Mouse (Mus musculus) hindbrain, embryonic 13.5 days (tissue): ENCODE measurements at regions not wholly inside any gene's neighbourhood (a gene's known extent, or its start where the extent isn't known, plus 50 kb on each side); places are given as distances from the start of the nearest gene placed in this dataset.
A peak's percentile ranks its signal among the peaks of the same experiment; 100 is the strongest.

Experiments used
- ATAC-seq: fragments of 200-750 bp; cut with Nextera tagmentation; 2 replicates; pipeline ENCODE4 v1.8.0; 2017; ENCODE audit warnings: moderate TSS enrichment; ENCODE audit not compliant: low FRiP score
- H3K27ac ChIP-seq: fragments of 300-500 bp; sonication (generic); 2 replicates; pipeline ENCODE4 v1.5.1; 2015; ENCODE audit warnings: inconsistent platforms, mild to moderate bottlenecking, moderate library complexity
- H3K27me3 ChIP-seq: fragments of 300-500 bp; sonication (generic); 2 replicates; pipeline ENCODE4 v1.6.1; 2015; ENCODE audit warnings: mild to moderate bottlenecking, inconsistent platforms
- H3K36me3 ChIP-seq: fragments of 300-500 bp; sonication (generic); 2 replicates; pipeline ENCODE4 v1.6.1; 2015; ENCODE audit warnings: mild to moderate bottlenecking, inconsistent platforms
- H3K4me1 ChIP-seq: fragments of 300-500 bp; sonication (generic); replicated peaks from 2 replicates; pipeline ENCODE4 v1.6.1; 2015; ENCODE audit warnings: inconsistent platforms
- H3K4me2 ChIP-seq: fragments of 300-500 bp; sonication (generic); 2 replicates; pipeline ENCODE4 v1.6.1; 2015; ENCODE audit warnings: inconsistent platforms, mild to moderate bottlenecking, moderate library complexity
- H3K4me3 ChIP-seq: fragments of 300-500 bp; sonication (generic); 2 replicates; pipeline ENCODE4 v1.5.1; 2015; ENCODE audit warnings: mild to moderate bottlenecking, inconsistent platforms
- H3K9ac ChIP-seq: fragments of 300-500 bp; sonication (generic); 2 replicates; pipeline ENCODE4 v1.6.1; 2015; ENCODE audit warnings: mild to moderate bottlenecking, inconsistent platforms
- H3K9me3 ChIP-seq: fragments of 300-500 bp; sonication (generic); 2 replicates; pipeline ENCODE4 v1.6.1; 2016; ENCODE audit warnings: inconsistent platforms
- WGBS: fragments of 180-500 bp; shearing (Covaris S2); methylation state at CpG from one replicate; pipeline ENCODE4 v1.1.7; 2015; 5-methylcytosine and 5-hydroxymethylcytosine counted together

GRCm38 (mm10) chr12:93281816-93282215 lies 1432.9 kb upstream of the Sel1l start:
- Histone ChIP-seq H3K4me3 (no peak overlapping the region), H3K27me3 (no peaks in the 10 kb centered on the region), H3K27ac (no peak overlapping the region), H3K9me3 (no peaks in the 10 kb centered on the region), H3K36me3 (no peaks in the 10 kb centered on the region), H3K4me2 (no peak overlapping the region), H3K4me1 (no peaks in the 10 kb centered on the region), H3K9ac (no peak overlapping the region)
- WGBS = 59% methylated on average over 2 of the region's 2 CpGs
- ATAC-seq = no peak

- Histone ChIP-seq H3K36me3 (no peaks in the 10 kb centered on the region), H3K9me3 (no peaks in the 10 kb centered on the region), H3K4me3 (no peak overlapping the region), H3K4me1 (no peaks in the 10 kb centered on the region), H3K27me3 (no peaks in the 10 kb centered on the region), H3K4me2 (no peak overlapping the region), H3K27ac (no peak overlapping the region), H3K9ac (no peak overlapping the region)
- 78% methylated on average over 2 of the region's 2 CpGs for WGBS
- no peak for ATAC-seq
Measured at GRCm38 (mm10) chr12:93273652-93274051, 1424.7 kb upstream of the Sel1l start.

DNA sequence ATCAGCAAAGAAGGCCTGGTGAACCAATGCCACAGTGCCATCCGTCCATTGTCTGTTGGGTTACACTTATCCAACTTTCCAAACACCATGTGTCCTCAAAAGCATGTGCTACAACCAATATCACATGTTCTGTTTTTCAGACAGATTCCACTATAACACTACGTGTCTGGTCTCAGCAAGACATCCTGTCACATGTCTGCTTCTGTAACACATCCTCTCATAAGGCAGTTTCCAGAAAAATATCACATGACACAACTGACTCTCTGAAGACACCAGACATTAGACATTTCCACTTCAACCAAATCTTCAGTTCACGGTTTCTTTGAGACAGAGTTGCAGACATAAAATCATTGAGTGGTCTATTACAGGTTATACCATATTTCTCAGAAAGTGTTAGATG lies 1381.3 kb upstream of the Sel1l start:
- Histone ChIP-seq H3K9me3 (no peaks in the 10 kb centered on the region), H3K4me3 (no peak overlapping the region), H3K27ac (no peak overlapping the region), H3K4me1 (no peaks in the 10 kb centered on the region), H3K4me2 (no peak overlapping the region), H3K27me3 (no peaks in the 10 kb centered on the region), H3K9ac (no peak overlapping the region), H3K36me3 (no peaks in the 10 kb centered on the region)
- no peak for ATAC-seq
- WGBS = 90% methylated on average over 3 of the region's 3 CpGs

DNA sequence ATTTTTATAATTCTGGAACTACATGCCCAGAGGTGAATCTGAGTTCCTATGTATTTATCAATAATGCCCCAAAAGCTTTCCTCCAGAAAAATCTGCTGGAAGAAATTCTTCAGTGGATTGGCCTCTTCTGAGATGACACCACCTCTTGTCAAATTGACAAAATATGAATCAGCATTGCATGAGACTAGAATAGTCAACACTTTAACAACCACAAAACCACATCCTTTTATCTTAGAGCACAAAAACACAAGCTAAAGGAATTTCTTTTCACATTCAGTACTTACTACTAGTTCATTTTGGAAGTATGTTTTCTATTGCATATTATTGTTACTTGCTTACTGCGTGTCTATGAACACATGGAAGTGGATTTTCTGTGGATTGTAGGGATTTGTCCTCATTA lies 1377.9 kb upstream of the Sel1l start:
- H3K4me1 ChIP-seq = no peaks in the 10 kb centered on the region
- H3K9me3 ChIP-seq = no peaks in the 10 kb centered on the region
- no peak overlapping the region for H3K4me3 ChIP-seq
- no peak overlapping the region for H3K9ac ChIP-seq
- no peak for ATAC-seq
- no peaks in the 10 kb centered on the region for H3K27me3 ChIP-seq
- no peak overlapping the region for H3K27ac ChIP-seq
- WGBS = 95% methylated on average over 1 of the region's 1 CpGs
- no peaks in the 10 kb centered on the region for H3K36me3 ChIP-seq
- H3K4me2 ChIP-seq = no peak overlapping the region

- H3K9me3 ChIP-seq = no peaks in the 10 kb centered on the region
- no peaks in the 10 kb centered on the region for H3K4me1 ChIP-seq
- no peak overlapping the region for H3K27ac ChIP-seq
- no peak overlapping the region for H3K4me3 ChIP-seq
- no peaks in the 10 kb centered on the region for H3K27me3 ChIP-seq
- no peaks in the 10 kb centered on the region for H3K36me3 ChIP-seq
- no peak overlapping the region for H3K9ac ChIP-seq
- no peak overlapping the region for H3K4me2 ChIP-seq
- no peak for ATAC-seq
- WGBS = 66% methylated on average over 6 of the region's 6 CpGs
Measured at GRCm38 (mm10) chr12:93221179-93221922, 1372.4 kb upstream of the Sel1l start.

GRCm38 (mm10) chr12:93207596-93207995 lies 1358.6 kb upstream of the Sel1l start:
- no peak overlapping the region for H3K4me2 ChIP-seq
- no peak overlapping the region for H3K27ac ChIP-seq
- H3K36me3 ChIP-seq = no peaks in the 10 kb centered on the region; the same call in 1 of the 2 replicates
- 79% methylated on average over 3 of the region's 3 CpGs for WGBS
- no peak overlapping the region for H3K4me3 ChIP-seq
- ATAC-seq = no peak
- H3K9ac ChIP-seq = no peak overlapping the region
- H3K4me1 ChIP-seq = no peaks in the 10 kb centered on the region
- H3K27me3 ChIP-seq = no peaks in the 10 kb centered on the region
- no peaks in the 10 kb centered on the region for H3K9me3 ChIP-seq

DNA sequence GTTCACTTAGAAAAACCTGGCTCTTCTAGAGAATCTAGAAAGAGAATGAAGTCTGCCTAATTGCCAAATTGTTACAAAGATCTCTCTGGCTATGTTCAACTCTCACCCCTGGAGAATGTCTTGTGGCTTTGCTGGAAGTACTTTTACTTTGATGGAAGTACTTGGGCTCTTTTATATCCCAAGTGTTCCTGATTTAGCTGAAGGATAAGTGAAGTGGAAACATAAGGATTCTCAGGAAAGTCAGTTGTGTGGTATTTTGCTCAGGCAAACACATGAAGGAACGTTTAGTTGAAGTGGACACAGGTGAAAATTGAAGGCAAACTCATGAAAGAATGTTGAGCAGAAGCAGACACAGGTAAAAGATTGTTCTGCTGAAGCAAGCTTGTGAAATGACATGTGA lies 1340.0 kb upstream of the Sel1l start:
- Histone ChIP-seq H3K27ac (no peak overlapping the region), H3K9me3 (no peaks in the 10 kb centered on the region), H3K27me3 (no peaks in the 10 kb centered on the region), H3K4me3 (no peak overlapping the region), H3K9ac (no peak overlapping the region), H3K36me3 (no peaks in the 10 kb centered on the region), H3K4me1 (no peaks in the 10 kb centered on the region), H3K4me2 (no peak overlapping the region)
- 82% methylated on average over 1 of the region's 1 CpGs for WGBS
- ATAC-seq = no peak

DNA sequence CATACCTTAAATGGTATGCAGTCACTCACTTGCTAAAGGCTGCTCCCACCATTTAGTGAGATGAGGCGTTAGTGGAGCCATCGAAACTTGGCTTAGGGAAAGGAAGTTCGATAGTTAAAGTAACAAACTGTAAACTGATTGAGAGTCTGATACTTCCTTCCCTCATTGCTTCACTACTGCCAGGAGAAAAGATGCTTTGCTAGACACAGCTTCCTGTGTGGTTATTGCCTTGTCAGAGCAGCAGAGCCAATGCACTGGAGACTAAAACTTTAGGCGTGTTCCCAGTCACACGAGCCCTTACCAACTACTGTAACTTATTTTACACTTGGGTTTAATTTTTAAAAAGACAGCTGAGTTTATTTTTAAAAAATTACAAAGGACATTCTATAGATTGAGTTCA lies 1324.8 kb upstream of the Sel1l start:
- Histone ChIP-seq H3K4me1 (no peaks in the 10 kb centered on the region), H3K27ac (no peak overlapping the region), H3K27me3 (no peaks in the 10 kb centered on the region), H3K4me2 (no peak overlapping the region), H3K9me3 (no peaks in the 10 kb centered on the region), H3K36me3 (no peaks in the 10 kb centered on the region), H3K9ac (no peak overlapping the region), H3K4me3 (no peak overlapping the region)
- no peak for ATAC-seq
- 94% methylated on average over 5 of the region's 5 CpGs for WGBS

GRCm38 (mm10) chr12:93160252-93160651 lies 1311.3 kb upstream of the Sel1l start:
- WGBS = 88% methylated on average over 4 of the region's 4 CpGs
- Histone ChIP-seq H3K9ac (no peak overlapping the region), H3K36me3 (no peaks in the 10 kb centered on the region), H3K4me2 (no peak overlapping the region), H3K9me3 (no peaks in the 10 kb centered on the region), H3K4me1 (no peaks in the 10 kb centered on the region), H3K27ac (no peak overlapping the region), H3K27me3 (no peaks in the 10 kb centered on the region), H3K4me3 (no peak overlapping the region)
- no peak for ATAC-seq

DNA sequence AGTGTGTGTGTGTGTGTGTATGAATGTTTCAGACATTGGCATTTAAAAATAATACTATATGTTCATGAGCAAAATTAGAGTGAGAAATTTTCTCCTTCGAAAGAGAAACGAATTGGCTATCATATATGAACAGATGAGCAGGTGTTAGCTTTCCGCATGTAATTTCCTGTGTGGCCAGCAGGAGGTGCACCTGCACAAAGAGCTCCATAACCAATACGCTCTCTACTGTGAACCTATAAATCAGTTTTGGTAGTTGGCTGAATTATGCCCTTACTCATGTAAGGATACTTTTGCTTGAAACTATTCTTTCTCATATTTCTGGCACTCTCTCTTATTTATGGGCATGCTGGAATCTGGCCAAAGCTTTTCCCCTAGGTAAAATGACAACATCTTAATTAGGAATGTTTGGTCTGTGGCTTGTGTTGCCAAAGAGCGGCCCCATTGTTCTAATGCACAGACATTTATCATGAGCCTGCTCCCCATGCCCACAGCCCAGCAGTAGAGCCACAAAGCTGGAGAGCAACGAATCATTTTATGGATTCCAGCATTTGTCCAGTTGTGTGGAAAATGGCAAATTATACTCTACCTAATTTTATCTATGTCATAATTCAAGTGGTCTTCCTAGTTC lies 1303.8 kb upstream of the Sel1l start:
- no peak overlapping the region for H3K27ac ChIP-seq
- peak; percentile 69 for ATAC-seq
- no peaks in the 10 kb centered on the region for H3K9me3 ChIP-seq
- no peaks in the 10 kb centered on the region for H3K27me3 ChIP-seq
- 51% methylated on average over 6 of the region's 6 CpGs for WGBS
- H3K9ac ChIP-seq = no peak overlapping the region
- H3K4me2 ChIP-seq = no peak overlapping the region
- H3K36me3 ChIP-seq = no peaks in the 10 kb centered on the region
- no peaks in the 10 kb centered on the region for H3K4me1 ChIP-seq
- H3K4me3 ChIP-seq = no peak overlapping the region

- no peaks in the 10 kb centered on the region for H3K9me3 ChIP-seq
- H3K4me2 ChIP-seq = no peak overlapping the region
- no peaks in the 10 kb centered on the region for H3K4me1 ChIP-seq
- WGBS = 76% methylated on average over 7 of the region's 7 CpGs
- no peak overlapping the region for H3K4me3 ChIP-seq
- no peak overlapping the region for H3K27ac ChIP-seq
- no peaks in the 10 kb centered on the region for H3K27me3 ChIP-seq
- no peak for ATAC-seq
- no peaks in the 10 kb centered on the region for H3K36me3 ChIP-seq
- 0 out of 2 replicates have a peak overlapping the region, but pooled peaks have one; percentile 53 for H3K9ac ChIP-seq
Measured at GRCm38 (mm10) chr12:93151530-93151929, 1302.6 kb upstream of the Sel1l start.

DNA sequence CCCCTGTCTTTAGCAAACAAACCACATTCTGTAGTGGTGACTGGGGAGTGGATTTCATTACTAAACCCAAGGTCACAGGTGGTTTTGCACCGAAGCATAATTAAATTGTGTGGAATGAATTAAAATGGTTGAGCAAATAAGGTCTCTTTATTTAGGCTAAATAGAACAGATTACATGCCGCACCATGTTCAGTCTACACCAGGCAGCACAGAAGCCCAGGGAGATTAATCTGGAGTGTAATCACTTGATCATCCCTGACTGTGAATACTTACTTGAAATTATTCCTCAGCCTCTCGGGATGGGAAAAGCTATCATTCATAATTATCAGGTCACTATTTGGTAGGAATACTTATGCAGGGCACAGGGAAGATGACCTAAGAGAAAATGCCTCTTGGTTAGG lies 1293.3 kb upstream of the Sel1l start:
- ATAC-seq = peak; percentile 65; the same call in 1 of the 2 replicates
- Histone ChIP-seq H3K4me1 (no peaks in the 10 kb centered on the region), H3K4me2 (no peak overlapping the region), H3K27me3 (no peaks in the 10 kb centered on the region), H3K4me3 (no peak overlapping the region), H3K36me3 (no peaks in the 10 kb centered on the region), H3K27ac (no peak overlapping the region), H3K9me3 (no peaks in the 10 kb centered on the region), H3K9ac (no peak overlapping the region)
- 41% methylated on average over 3 of the region's 3 CpGs for WGBS

DNA sequence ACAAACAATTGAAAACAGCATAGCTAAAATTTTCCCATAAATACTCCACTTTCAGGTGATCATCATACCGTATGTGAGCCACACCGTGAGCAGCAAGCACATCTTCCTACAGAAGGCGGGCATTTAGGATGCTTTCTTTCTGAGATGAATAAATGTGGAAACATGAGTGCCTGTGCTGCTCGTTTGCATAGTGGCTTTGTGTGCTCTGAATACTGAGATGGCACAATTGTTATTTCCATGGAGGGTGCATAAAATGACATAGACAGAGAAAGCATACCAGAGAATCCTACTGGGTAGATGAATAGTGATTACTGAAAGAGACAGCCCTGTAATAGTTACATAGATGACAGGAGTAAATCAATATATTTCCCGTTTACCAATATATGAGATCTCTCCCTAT lies 1287.4 kb upstream of the Sel1l start:
- Histone ChIP-seq H3K9ac (no peak overlapping the region), H3K4me3 (no peak overlapping the region), H3K36me3 (no peaks in the 10 kb centered on the region), H3K9me3 (no peaks in the 10 kb centered on the region), H3K4me2 (no peak overlapping the region), H3K4me1 (no peaks in the 10 kb centered on the region), H3K27ac (no peak overlapping the region), H3K27me3 (no peaks in the 10 kb centered on the region)
- WGBS = 45% methylated on average over 5 of the region's 5 CpGs
- no peak for ATAC-seq
